Mouse (Mus musculus) central nervous system, embryonic 18 days (tissue): ENCODE data around the gene Ces1b. TPM values are rescaled to one million over a fixed set of nuclear protein-coding genes. Genes with fewer than 3 reads are reported as not detected.

Experiments used
- polyA plus RNA-seq: library from polyadenylated mRNA; depleted of rRNA; stranded (reverse); fragments of >200 nt; gene quantifications from 2 replicates; pipeline ENCODE4 v1.2.3, GENCODE M21; 2012; rRNA removed

The Ces1b gene
- polyA plus RNA-seq, result not detected in 2 replicates

DNA sequence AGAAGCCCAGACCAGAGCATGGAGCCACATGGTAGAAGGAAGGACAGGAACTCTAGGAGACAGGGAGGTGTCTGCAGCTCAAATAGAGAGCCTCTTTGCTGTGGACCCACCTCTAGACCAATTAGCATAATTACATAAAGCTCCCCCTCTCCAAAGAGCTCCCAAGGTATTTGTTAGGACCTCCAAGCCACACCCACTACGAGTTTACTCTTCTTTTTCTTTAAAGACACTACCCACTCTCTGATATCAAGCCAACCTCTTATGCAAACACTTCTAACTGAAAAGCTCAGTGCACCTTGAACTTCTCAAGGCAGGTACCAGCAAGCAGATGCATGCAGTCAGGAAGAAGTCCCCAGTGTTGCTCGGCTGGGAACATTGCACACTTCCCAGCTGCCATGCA lies at the start of gene Ces1b:
TSS of gene Ces1b (minus strand) at position 131 of the 400 bp plus-strand sequence.

DNA sequence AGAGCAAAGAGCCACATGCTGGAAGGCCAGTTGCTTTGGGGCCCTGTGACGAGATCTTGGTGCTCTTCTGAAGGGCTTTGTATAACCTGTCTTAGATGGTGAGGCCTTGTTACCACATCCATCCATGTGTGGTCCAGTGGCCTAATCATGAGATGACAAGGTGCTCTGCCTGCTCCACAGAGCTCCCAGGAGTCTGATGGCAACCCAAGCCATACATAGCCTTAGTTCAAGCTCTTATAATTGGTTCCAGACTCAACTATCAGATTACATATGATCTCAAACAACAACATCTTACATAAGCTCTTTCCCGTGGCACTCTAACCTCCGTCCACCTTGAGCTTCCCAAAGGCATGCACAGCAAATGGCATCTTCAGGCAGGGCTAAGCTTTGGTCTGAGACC lies 31.7 kb downstream of the Ces1b start, which contains the start of gene Ces1a:
TSS of gene Ces1a (minus strand) at position 101 of the 400 bp plus-strand sequence.

Other genes with a start within 250 kb of the Ces1b start
- gene Lpcat2, start 224.7 kb downstream of the Ces1b start, polyA plus RNA-seq, result 9.7 and 12.2 TPM in 2 replicates
- gene Capns2, start 178.6 kb downstream of the Ces1b start, polyA plus RNA-seq, result 1.4 and 1.6 TPM in 2 replicates
- gene Slc6a2, start 119.9 kb downstream of the Ces1b start, polyA plus RNA-seq, result 1.5 and 1.9 TPM in 2 replicates
- not detected in 2 replicates for gene Ces1a, start 31.8 kb downstream of the Ces1b start, polyA plus RNA-seq
- gene Ces1c, start 51.3 kb upstream of the Ces1b start, polyA plus RNA-seq, result not detected in 2 replicates
- 0.17 and 0.29 TPM in 2 replicates for gene Ces1d, start 117.8 kb upstream of the Ces1b start, polyA plus RNA-seq
- gene Ces1e, start 149.6 kb upstream of the Ces1b start, polyA plus RNA-seq, result not detected in 2 replicates
- not detected in 2 replicates for gene Ces1f, start 199.7 kb upstream of the Ces1b start, polyA plus RNA-seq